Mouse (Mus musculus) neural tube, embryonic 13.5 days (tissue): Measurements from ENCODE around the gene Slc35g1. TPM values are rescaled to one million over a fixed set of nuclear protein-coding genes. Genes with fewer than 3 reads are reported as not detected.

Experiments used
- ATAC-seq: fragments of 200-750 bp; cut with Nextera tagmentation; 2 replicates; pipeline ENCODE4 v1.8.0; 2017; ENCODE audit warnings: low read depth, mild to moderate bottlenecking, moderate TSS enrichment, moderate library complexity
- H3K27ac ChIP-seq: fragments of 300-500 bp; sonication (generic); replicated peaks from 2 replicates; pipeline ENCODE4 v1.5.1; 2015; ENCODE audit warnings: moderate library complexity, mild to moderate bottlenecking, inconsistent platforms
- H3K27me3 ChIP-seq: fragments of 300-500 bp; sonication (generic); 2 replicates; pipeline ENCODE4 v1.6.1; 2015; ENCODE audit warnings: mild to moderate bottlenecking, inconsistent platforms
- H3K36me3 ChIP-seq: fragments of 300-500 bp; sonication (generic); 2 replicates; pipeline ENCODE4 v1.6.1; 2015; ENCODE audit warnings: mild to moderate bottlenecking, inconsistent platforms
- H3K4me1 ChIP-seq: fragments of 300-500 bp; sonication (generic); replicated peaks from 2 replicates; pipeline ENCODE4 v1.6.1; 2015; ENCODE audit warnings: inconsistent platforms
- H3K4me2 ChIP-seq: fragments of 300-500 bp; sonication (generic); 2 replicates; pipeline ENCODE4 v1.6.1; 2015; ENCODE audit warnings: inconsistent platforms, mild to moderate bottlenecking, moderate library complexity
- H3K4me3 ChIP-seq: fragments of 300-500 bp; sonication (generic); 2 replicates; pipeline ENCODE4 v1.5.1; 2015; ENCODE audit warnings: mild to moderate bottlenecking, inconsistent platforms
- H3K9ac ChIP-seq: fragments of 300-500 bp; sonication (generic); 2 replicates; pipeline ENCODE4 v1.6.1; 2015; ENCODE audit warnings: moderate library complexity, mild to moderate bottlenecking, inconsistent platforms
- H3K9me3 ChIP-seq: fragments of 300-500 bp; sonication (generic); 2 replicates; pipeline ENCODE4 v1.6.1; 2016; ENCODE audit warnings: inconsistent platforms
- WGBS: fragments of 180-500 bp; shearing (Covaris S2); methylation state at CpG from one replicate; pipeline ENCODE4 v1.1.7; 2015; 5-methylcytosine and 5-hydroxymethylcytosine counted together
- polyA plus RNA-seq: library from polyadenylated mRNA; unstranded; fragments of >200 nt; fragmentation: Nextera tagmentation; extraction: Ambion mirVana; gene quantifications from 2 replicates; pipeline ENCODE4 v1.2.1, GENCODE M21; 2015

The Slc35g1 gene
- polyA plus RNA-seq, result 0.84 and 1.0 TPM in 2 replicates

GRCm38 (mm10) chr19:38395701-38396632, at the start of gene Slc35g1:
TSS of gene Slc35g1 (plus strand) at chr19:38395980.
- WGBS, result under 1% methylated on average over 80 of the region's 90 CpGs
- no peaks in the 10 kb centered on the region for H3K9me3 ChIP-seq
- H3K4me2 ChIP-seq, result peak within 1 kb of the TSS; percentile 74
- peak within 1 kb of the TSS; percentile 69 for H3K4me3 ChIP-seq
- no peaks in the 10 kb centered on the region for H3K36me3 ChIP-seq
- peak; percentile 95 for ATAC-seq
- no peaks in the 10 kb centered on the region for H3K27me3 ChIP-seq
- H3K27ac ChIP-seq, result peak within 1 kb of the TSS; percentile 54
- H3K4me1 ChIP-seq, result peaks cover 9% of the 10 kb centered on the region
- peak within 1 kb of the TSS; percentile 79 for H3K9ac ChIP-seq

- WGBS, result 15% methylated on average over 13 of the region's 13 CpGs
- H3K4me2 ChIP-seq, result peak overlapping the region; percentile 33
- peak; percentile 84 for ATAC-seq
- peak overlapping the region; percentile 10 for H3K4me3 ChIP-seq
- H3K27me3 ChIP-seq, result no peaks in the 10 kb centered on the region
- H3K27ac ChIP-seq, result peak overlapping the region; percentile 80
- peaks cover 11% of the 10 kb centered on the region; the same call in 1 of the 2 replicates for H3K4me1 ChIP-seq
- no peak overlapping the region for H3K9ac ChIP-seq
- H3K9me3 ChIP-seq, result no peaks in the 10 kb centered on the region
- H3K36me3 ChIP-seq, result no peaks in the 10 kb centered on the region
Measured at GRCm38 (mm10) chr19:38348271-38349012, 47.3 kb upstream of the Slc35g1 start.

- peak overlapping the region; percentile 10; the same call in 1 of the 2 replicates for H3K4me3 ChIP-seq
- H3K27me3 ChIP-seq, result no peaks in the 10 kb centered on the region
- peaks cover 11% of the 10 kb centered on the region; the same call in 1 of the 2 replicates for H3K4me1 ChIP-seq
- peak overlapping the region; percentile 80 for H3K27ac ChIP-seq
- ATAC-seq, result peak; percentile 29; the same call in 1 of the 2 replicates
- H3K36me3 ChIP-seq, result no peaks in the 10 kb centered on the region
- no peak overlapping the region for H3K9ac ChIP-seq
- WGBS, result 51% methylated on average over 5 of the region's 5 CpGs
- H3K9me3 ChIP-seq, result no peaks in the 10 kb centered on the region
- peak overlapping the region; percentile 33 for H3K4me2 ChIP-seq
Measured at GRCm38 (mm10) chr19:38349013-38349341, 46.8 kb upstream of the Slc35g1 start.

- H3K9me3 ChIP-seq, result no peaks in the 10 kb centered on the region
- H3K4me2 ChIP-seq, result no peak overlapping the region
- ATAC-seq, result no peak
- no peak overlapping the region for H3K27ac ChIP-seq
- no peak overlapping the region for H3K4me3 ChIP-seq
- no peaks in the 10 kb centered on the region for H3K27me3 ChIP-seq
- WGBS, result 88% methylated on average over 2 of the region's 2 CpGs
- no peak overlapping the region for H3K9ac ChIP-seq
- peaks cover 11% of the 10 kb centered on the region; the same call in 1 of the 2 replicates for H3K4me1 ChIP-seq
- no peaks in the 10 kb centered on the region for H3K36me3 ChIP-seq
Measured at GRCm38 (mm10) chr19:38351202-38351601, 44.6 kb upstream of the Slc35g1 start.

- Histone ChIP-seq H3K27me3 (no peaks in the 10 kb centered on the region), H3K4me2 (no peak overlapping the region), H3K36me3 (no peaks in the 10 kb centered on the region), H3K9me3 (no peaks in the 10 kb centered on the region), H3K27ac (no peak overlapping the region), H3K9ac (no peak overlapping the region), H3K4me1 (peaks cover 11% of the 10 kb centered on the region; the same call in 1 of the 2 replicates), H3K4me3 (no peak overlapping the region)
- no peak for ATAC-seq
- 90% methylated on average over 3 of the region's 3 CpGs for WGBS
Measured at GRCm38 (mm10) chr19:38351728-38352127, 44.1 kb upstream of the Slc35g1 start.

GRCm38 (mm10) chr19:38352495-38353130, 43.2 kb upstream of the Slc35g1 start:
- H3K9me3 ChIP-seq, result no peaks in the 10 kb centered on the region
- no peaks in the 10 kb centered on the region for H3K36me3 ChIP-seq
- H3K4me1 ChIP-seq, result peaks cover 11% of the 10 kb centered on the region; the same call in 1 of the 2 replicates
- H3K27ac ChIP-seq, result no peak overlapping the region
- H3K4me2 ChIP-seq, result no peak overlapping the region
- no peak; the same call in 1 of the 2 replicates for ATAC-seq
- H3K9ac ChIP-seq, result no peak overlapping the region
- H3K4me3 ChIP-seq, result no peak overlapping the region
- H3K27me3 ChIP-seq, result no peaks in the 10 kb centered on the region
- WGBS, result 42% methylated on average over 6 of the region's 6 CpGs

GRCm38 (mm10) chr19:38354279-38354678, 41.5 kb upstream of the Slc35g1 start:
- ATAC-seq, result no peak
- no peak overlapping the region for H3K9ac ChIP-seq
- no peaks in the 10 kb centered on the region for H3K36me3 ChIP-seq
- no peak overlapping the region for H3K4me2 ChIP-seq
- no peaks in the 10 kb centered on the region; the same call in 1 of the 2 replicates for H3K4me1 ChIP-seq
- no peaks in the 10 kb centered on the region for H3K9me3 ChIP-seq
- H3K27ac ChIP-seq, result no peak overlapping the region
- WGBS, result 83% methylated on average over 1 of the region's 1 CpGs
- no peak overlapping the region for H3K4me3 ChIP-seq
- no peaks in the 10 kb centered on the region for H3K27me3 ChIP-seq

GRCm38 (mm10) chr19:38354819-38355360, 40.9 kb upstream of the Slc35g1 start:
- no peak overlapping the region for H3K27ac ChIP-seq
- 71% methylated on average over 10 of the region's 10 CpGs for WGBS

GRCm38 (mm10) chr19:38356211-38356828, 39.5 kb upstream of the Slc35g1 start:
- Histone ChIP-seq H3K27me3 (no peaks in the 10 kb centered on the region), H3K4me3 (no peak overlapping the region), H3K4me1 (no peaks in the 10 kb centered on the region; the same call in 1 of the 2 replicates), H3K4me2 (no peak overlapping the region), H3K36me3 (no peaks in the 10 kb centered on the region), H3K9me3 (no peaks in the 10 kb centered on the region), H3K9ac (no peak overlapping the region), H3K27ac (no peak overlapping the region)
- 79% methylated on average over 8 of the region's 8 CpGs for WGBS
- no peak for ATAC-seq

More at GRCm38 (mm10) chr19:38354819-38355360, 40.9 kb upstream of the Slc35g1 start:
- Histone ChIP-seq H3K9me3 (no peaks in the 10 kb centered on the region), H3K36me3 (no peaks in the 10 kb centered on the region), H3K27me3 (no peaks in the 10 kb centered on the region), H3K4me3 (no peak overlapping the region), H3K4me2 (no peak overlapping the region), H3K9ac (no peak overlapping the region), H3K4me1 (no peaks in the 10 kb centered on the region; the same call in 1 of the 2 replicates)
- no peak for ATAC-seq

GRCm38 (mm10) chr19:38357956-38358623, 37.7 kb upstream of the Slc35g1 start:
- no peak for ATAC-seq

GRCm38 (mm10) chr19:38359287-38359686, 36.5 kb upstream of the Slc35g1 start:
- H3K9ac ChIP-seq, result no peak overlapping the region
- H3K4me2 ChIP-seq, result no peak overlapping the region
- ATAC-seq, result no peak
- no peaks in the 10 kb centered on the region for H3K27me3 ChIP-seq
- H3K27ac ChIP-seq, result no peak overlapping the region
- no peaks in the 10 kb centered on the region for H3K36me3 ChIP-seq
- WGBS, result 84% methylated on average over 1 of the region's 1 CpGs
- no peak overlapping the region for H3K4me3 ChIP-seq
- H3K4me1 ChIP-seq, result no peaks in the 10 kb centered on the region; the same call in 1 of the 2 replicates
- no peaks in the 10 kb centered on the region for H3K9me3 ChIP-seq

More at GRCm38 (mm10) chr19:38357956-38358623, 37.7 kb upstream of the Slc35g1 start:
- Histone ChIP-seq H3K4me1 (no peaks in the 10 kb centered on the region; the same call in 1 of the 2 replicates), H3K27me3 (no peaks in the 10 kb centered on the region), H3K27ac (no peak overlapping the region), H3K36me3 (no peaks in the 10 kb centered on the region), H3K4me2 (no peak overlapping the region), H3K4me3 (no peak overlapping the region), H3K9me3 (no peaks in the 10 kb centered on the region), H3K9ac (no peak overlapping the region)
- 53% methylated on average over 9 of the region's 9 CpGs for WGBS
